Mouse (Mus musculus) heart, embryonic 11.5 days (tissue): Measurements from ENCODE around the gene Pgd. TPM values are rescaled to one million over a fixed set of nuclear protein-coding genes. Genes with fewer than 3 reads are reported as not detected.

Experiments
- ATAC-seq: fragments of 200-750 bp; cut with Nextera tagmentation; replicated peaks from 2 replicates; pipeline ENCODE4 v1.8.0; 2017; ENCODE audit warnings: moderate library complexity; ENCODE audit not compliant: insufficient number of reproducible peaks, low FRiP score, low TSS enrichment
- H3K27ac ChIP-seq: fragments of 300-500 bp; sonication (generic); 2 replicates; pipeline ENCODE4 v1.5.1; 2014; ENCODE audit warnings: mild to moderate bottlenecking, low read depth, low read length
- H3K27me3 ChIP-seq: fragments of 300-500 bp; sonication (generic); 2 replicates; pipeline ENCODE4 v1.6.1; 2014; ENCODE audit warnings: mild to moderate bottlenecking, low read length, mixed read lengths; ENCODE audit not compliant: control insufficient read depth, insufficient read depth
- H3K36me3 ChIP-seq: fragments of 300-500 bp; sonication (generic); 2 replicates; pipeline ENCODE4 v1.6.1; 2014; ENCODE audit warnings: mild to moderate bottlenecking, low read length, moderate library complexity, mixed read lengths; ENCODE audit not compliant: control insufficient read depth, insufficient read depth
- H3K4me1 ChIP-seq: fragments of 300-500 bp; sonication (generic); 2 replicates; pipeline ENCODE4 v1.6.1; 2014; ENCODE audit warnings: low read length; ENCODE audit not compliant: control insufficient read depth, insufficient read depth
- H3K4me2 ChIP-seq: fragments of 300-500 bp; sonication (generic); 2 replicates; pipeline ENCODE4 v1.6.1; 2014; ENCODE audit warnings: mild to moderate bottlenecking, moderate library complexity
- H3K4me3 ChIP-seq: fragments of 300-500 bp; sonication (generic); 2 replicates; pipeline ENCODE4 v1.5.1; 2014; ENCODE audit warnings: low read depth, low read length
- H3K9ac ChIP-seq: fragments of 300-500 bp; sonication (generic); 2 replicates; pipeline ENCODE4 v1.6.1; 2014; ENCODE audit warnings: mild to moderate bottlenecking, low read depth, low read length, moderate library complexity
- H3K9me3 ChIP-seq: fragments of 300-500 bp; sonication (generic); replicated peaks from 2 replicates; pipeline ENCODE4 v1.6.1; 2016; ENCODE audit warnings: low read length; ENCODE audit not compliant: control insufficient read depth
- WGBS: fragments of 180-500 bp; shearing (Covaris S2); extraction: QIAGEN DNeasy Blood & Tissue Kit; methylation state at CpG from one replicate; pipeline ENCODE4 v1.1.7; 2014; ENCODE audit not compliant: insufficient replicate concordance; 5-methylcytosine and 5-hydroxymethylcytosine counted together
- polyA plus RNA-seq: library from polyadenylated mRNA; unstranded; fragments of >200 nt; fragmentation: Nextera tagmentation; extraction: Ambion mirVana; gene quantifications from 2 replicates; pipeline ENCODE4 v1.2.1, GENCODE M21; 2014

Pgd gene
- polyA plus RNA-seq, 1 experiment from 2014 or later: 37.8 TPM

- Histone ChIP-seq H3K27ac (no peak overlapping the region), H3K36me3 (peaks cover 27% of the 10 kb centered on the region)
These were observed 17.0 kb downstream of the Pgd start for GRCm38 (mm10) chr4:149149611-149150010.

GRCm38 (mm10) chr4:149149196-149149595, 17.4 kb downstream of the Pgd start:
- no peak overlapping the region for H3K4me2 ChIP-seq
- H3K4me3 ChIP-seq: no peak overlapping the region
- no peak for ATAC-seq
- no peaks in the 10 kb centered on the region for H3K9me3 ChIP-seq
- 87% methylated on average over 9 of the region's 9 CpGs for WGBS
- no peaks in the 10 kb centered on the region for H3K27me3 ChIP-seq
- no peak overlapping the region for H3K27ac ChIP-seq
- H3K36me3 ChIP-seq: peaks cover 26% of the 10 kb centered on the region
- no peak overlapping the region for H3K9ac ChIP-seq
- H3K4me1 ChIP-seq: peaks cover 8% of the 10 kb centered on the region

More at GRCm38 (mm10) chr4:149149611-149150010, 17.0 kb downstream of the Pgd start:
- Histone ChIP-seq H3K9me3 (no peaks in the 10 kb centered on the region), H3K27me3 (no peaks in the 10 kb centered on the region), H3K4me3 (no peak overlapping the region), H3K9ac (no peak overlapping the region), H3K4me1 (peaks cover 8% of the 10 kb centered on the region), H3K4me2 (no peak overlapping the region)
- WGBS: 75% methylated on average over 7 of the region's 7 CpGs
- ATAC-seq: no peak

- H3K27ac ChIP-seq: no peak overlapping the region
- H3K9me3 ChIP-seq: no peaks in the 10 kb centered on the region
- ATAC-seq: no peak
- H3K4me3 ChIP-seq: no peak overlapping the region
- WGBS: 73% methylated on average over 4 of the region's 4 CpGs
- H3K9ac ChIP-seq: no peak overlapping the region
- H3K4me1 ChIP-seq: peaks cover 8% of the 10 kb centered on the region
- no peaks in the 10 kb centered on the region for H3K27me3 ChIP-seq
- H3K36me3 ChIP-seq: peaks cover 22% of the 10 kb centered on the region
- H3K4me2 ChIP-seq: no peak overlapping the region
These were observed 18.5 kb downstream of the Pgd start for GRCm38 (mm10) chr4:149148084-149148483.

- 80% methylated on average over 7 of the region's 7 CpGs for WGBS
- Histone ChIP-seq H3K9me3 (no peaks in the 10 kb centered on the region), H3K27me3 (no peaks in the 10 kb centered on the region), H3K27ac (no peak overlapping the region), H3K4me3 (no peak overlapping the region), H3K4me1 (peaks cover 8% of the 10 kb centered on the region), H3K36me3 (peaks cover 20% of the 10 kb centered on the region), H3K9ac (no peak overlapping the region), H3K4me2 (no peak overlapping the region)
- no peak for ATAC-seq
These were observed 19.0 kb downstream of the Pgd start for GRCm38 (mm10) chr4:149147528-149147927.

- no peak overlapping the region for H3K4me3 ChIP-seq
- H3K36me3 ChIP-seq: peaks cover 3% of the 10 kb centered on the region
- H3K27me3 ChIP-seq: no peaks in the 10 kb centered on the region
- 80% methylated on average over 4 of the region's 4 CpGs for WGBS
- no peaks in the 10 kb centered on the region for H3K9me3 ChIP-seq
- no peak overlapping the region for H3K27ac ChIP-seq
- ATAC-seq: no peak
- peaks cover 8% of the 10 kb centered on the region for H3K4me1 ChIP-seq
- H3K4me2 ChIP-seq: no peak overlapping the region
- no peak overlapping the region for H3K9ac ChIP-seq
These were observed 21.4 kb downstream of the Pgd start for GRCm38 (mm10) chr4:149145151-149145550.

GRCm38 (mm10) chr4:149144459-149144858, 22.1 kb downstream of the Pgd start:
- Histone ChIP-seq H3K36me3 (no peaks in the 10 kb centered on the region), H3K9ac (no peak overlapping the region), H3K27me3 (no peaks in the 10 kb centered on the region), H3K4me2 (no peak overlapping the region), H3K27ac (no peak overlapping the region), H3K9me3 (no peaks in the 10 kb centered on the region), H3K4me1 (peaks cover 8% of the 10 kb centered on the region), H3K4me3 (no peak overlapping the region)
- ATAC-seq: peak; percentile 46; the same call in 1 of the 2 replicates
- WGBS: 8% methylated on average over 3 of the region's 3 CpGs

- H3K4me2 ChIP-seq: no peak overlapping the region
- no peaks in the 10 kb centered on the region for H3K27me3 ChIP-seq
- peaks cover 8% of the 10 kb centered on the region for H3K4me1 ChIP-seq
- H3K9ac ChIP-seq: no peak overlapping the region
- WGBS: 19% methylated on average over 4 of the region's 4 CpGs
- no peak overlapping the region for H3K4me3 ChIP-seq
- ATAC-seq: no peak
- H3K36me3 ChIP-seq: no peaks in the 10 kb centered on the region
- no peak overlapping the region for H3K27ac ChIP-seq
- H3K9me3 ChIP-seq: no peaks in the 10 kb centered on the region
These were observed 23.0 kb downstream of the Pgd start for GRCm38 (mm10) chr4:149143594-149143993.

- Histone ChIP-seq H3K27me3 (no peaks in the 10 kb centered on the region), H3K36me3 (no peaks in the 10 kb centered on the region), H3K4me2 (no peak overlapping the region), H3K27ac (no peak overlapping the region), H3K9ac (no peak overlapping the region), H3K4me1 (no peaks in the 10 kb centered on the region), H3K4me3 (no peak overlapping the region), H3K9me3 (no peaks in the 10 kb centered on the region)
- 77% methylated on average over 8 of the region's 8 CpGs for WGBS
- no peak for ATAC-seq
These were observed 28.1 kb downstream of the Pgd start for GRCm38 (mm10) chr4:149138515-149138914.

- H3K27ac ChIP-seq: peak within 1 kb of the TSS; percentile 83
- ATAC-seq: peak; percentile 81
- peak within 1 kb of the TSS; percentile 63 for H3K9ac ChIP-seq
- peak within 1 kb of the TSS; percentile 50 for H3K4me3 ChIP-seq
- H3K36me3 ChIP-seq: no peaks in the 10 kb centered on the region
- H3K27me3 ChIP-seq: no peaks in the 10 kb centered on the region
- H3K4me1 ChIP-seq: no peaks in the 10 kb centered on the region
- peak within 1 kb of the TSS; percentile 68 for H3K4me2 ChIP-seq
- H3K9me3 ChIP-seq: no peaks in the 10 kb centered on the region
- 1% methylated on average over 68 of the region's 68 CpGs for WGBS
These were observed 29.4 kb downstream of the Pgd start, which contains the start of gene Cenps for GRCm38 (mm10) chr4:149136982-149137770. Cenps (minus strand) TSS chr4:149137629.
